In genomic region chr10:116330961-116331510, GRCm38 (mm10) we compare ENCODE assay signal across 8 mouse cellular contexts. TPM values are rescaled to one million over a fixed set of nuclear protein-coding genes. Genes with fewer than 3 reads are reported as not detected.
A peak's percentile ranks its signal among the peaks of the same experiment; 100 is the strongest.
DNase-seq lines count a peak whose midpoint lies in the region; ATAC-seq lines count a peak whose summit lies in the region.

No protein-coding gene starts in this region.

- intact Hi-C loops in heart, postnatal 14 days (cut with DNase I): loop anchor here (2.0 to 5.0 kb wide), 3 partner anchors 251 to 561 kb away; partner anchors contain the start of gene Cnot2

- peak overlapping the region; percentile 72 for H3K4me2 ChIP-seq in heart, embryonic 12.5 days
- peak overlapping the region; percentile 46 for H3K4me2 ChIP-seq in hindbrain, embryonic 13.5 days
- H3K4me2 ChIP-seq in midbrain, embryonic 14.5 days (ENCODE audit: low read length): peak overlapping the region; percentile 43

- H3K9ac ChIP-seq in heart, embryonic 12.5 days: 0 out of 2 replicates have a peak overlapping the region, but pooled peaks have one; percentile 3
- peak overlapping the region; percentile 13; the same call in 1 of the 2 replicates for H3K9ac ChIP-seq in hindbrain, embryonic 13.5 days
- no peak overlapping the region for H3K9ac ChIP-seq in midbrain, embryonic 14.5 days (replicated peaks; ENCODE audit: low read length)

- peaks cover 9% of the 10 kb centered on the region; the same call in 1 of the 2 replicates for H3K36me3 ChIP-seq in heart, embryonic 12.5 days
- no peaks in the 10 kb centered on the region for H3K36me3 ChIP-seq in hindbrain, embryonic 13.5 days
- H3K36me3 ChIP-seq in midbrain, embryonic 14.5 days (ENCODE audit: control insufficient read depth, insufficient read depth, low read length): no peaks in the 10 kb centered on the region

- DNase-seq in heart, postnatal 14 days: no peak
- DNase-seq in cerebellum, adult 18-20 months: peak; percentile 21 to 33
- DNase-seq in midbrain, embryonic 14.5 days: peak; percentile 21
- DNase-seq in adrenal gland, postnatal 4 days (ENCODE audit: low spot score in 2 of 2): no peak
- DNase-seq in thymus, postnatal 25 days: no peak
- no peak for DNase-seq in layer of hippocampus, postnatal 25 days (ENCODE audit: extremely low spot score in 1 of 2, low spot score in 1 of 2)

- H3K27me3 ChIP-seq in heart, embryonic 12.5 days (replicated peaks): no peaks in the 10 kb centered on the region
- H3K27me3 ChIP-seq in hindbrain, embryonic 13.5 days: no peaks in the 10 kb centered on the region
- no peaks in the 10 kb centered on the region for H3K27me3 ChIP-seq in midbrain, embryonic 14.5 days (ENCODE audit: control insufficient read depth, insufficient read depth, low read length)

- H3K9me3 ChIP-seq in heart, embryonic 12.5 days (replicated peaks): no peaks in the 10 kb centered on the region
- H3K9me3 ChIP-seq in hindbrain, embryonic 13.5 days: no peaks in the 10 kb centered on the region
- H3K9me3 ChIP-seq in midbrain, embryonic 14.5 days (ENCODE audit: control insufficient read depth, low read length): no peaks in the 10 kb centered on the region

- no peak for ATAC-seq in heart, embryonic 12.5 days (ENCODE audit: insufficient number of reproducible peaks, low FRiP score)
- no peak for ATAC-seq in hindbrain, embryonic 13.5 days (ENCODE audit: low FRiP score)
- no peak for ATAC-seq in midbrain, embryonic 14.5 days (ENCODE audit: low FRiP score, low TSS enrichment)

- WGBS in heart, embryonic 12.5 days: 21% methylated on average over 23 of the region's 23 CpGs
- 22% methylated on average over 23 of the region's 23 CpGs for WGBS in hindbrain, embryonic 13.5 days
- 22% methylated on average over 23 of the region's 23 CpGs for WGBS in midbrain, embryonic 14.5 days

- no peaks in the 10 kb centered on the region for H3K4me1 ChIP-seq in heart, embryonic 12.5 days (replicated peaks)
- peaks cover 13% of the 10 kb centered on the region for H3K4me1 ChIP-seq in hindbrain, embryonic 13.5 days (replicated peaks)
- H3K4me1 ChIP-seq in midbrain, embryonic 14.5 days (ENCODE audit: control insufficient read depth, insufficient read depth, low read length): peaks cover 11% of the 10 kb centered on the region

- H3K27ac ChIP-seq in heart, embryonic 12.5 days (ENCODE audit: poor library complexity, severe bottlenecking): no peak overlapping the region
- no peak overlapping the region for H3K27ac ChIP-seq in hindbrain, embryonic 13.5 days
- H3K27ac ChIP-seq in midbrain, embryonic 14.5 days (replicated peaks; ENCODE audit: low read depth, low read length): no peak overlapping the region

- H3K4me3 ChIP-seq in heart, embryonic 12.5 days: peak overlapping the region; percentile 35
- H3K4me3 ChIP-seq in hindbrain, embryonic 13.5 days: peak overlapping the region; percentile 17; the same call in 1 of the 2 replicates
- H3K4me3 ChIP-seq in midbrain, embryonic 14.5 days (replicated peaks; ENCODE audit: low read depth, low read length): 0 out of 2 replicates have a peak overlapping the region, but pooled peaks have one; percentile 10

RNA-seq across cellular contexts. Expression of gene Ptprb, which starts 55.7 kb away (rescaled TPM):
- 11.1 and 14.6 TPM in 2 replicates for polyA plus RNA-seq in heart, embryonic 12.5 days (2016; fragmentation: Nextera tagmentation; extraction: Ambion mirVana)
- total RNA-seq in heart, postnatal 14 days (2021): 100 to 1,000 TPM in 1 of 2 experiments, 10 to 100 TPM in 1; 99.2 to 103 TPM
- 3.0 and 3.4 TPM in 2 replicates for polyA plus RNA-seq in hindbrain, embryonic 13.5 days (2015; fragmentation: Nextera tagmentation; extraction: Ambion mirVana)
- polyA plus RNA-seq in midbrain, embryonic 14.5 days (2014; fragmentation: Nextera tagmentation; extraction: Ambion mirVana): 2.1 and 3.7 TPM in 2 replicates
- 10 to 100 TPM; 35.0 to 35.5 TPM for total RNA-seq in adrenal gland, postnatal 4 days (2021)
- 10 to 100 TPM; 15.5 to 19.9 TPM for total RNA-seq in layer of hippocampus, postnatal 25 days (2021)

Comparison
In these comparisons a context has a peak if more than half of its experiments do, and no peak if none do; other contexts are left out.
1. DNase-seq: peak in cerebellum, adult 18-20 months (2 of 2) and midbrain, embryonic 14.5 days (single experiment); none in heart, postnatal 14 days (0 of 2), adrenal gland, postnatal 4 days (0 of 2), thymus, postnatal 25 days (single experiment) and layer of hippocampus, postnatal 25 days (0 of 2).
2. Peak in every context shown above with its lines, with median percentiles within 50 percentile points of each other: H3K4me2 ChIP-seq and H3K4me3 ChIP-seq.